Mouse (Mus musculus) left cerebral cortex, postnatal 25 days (tissue): ENCODE results near the gene Gm44502. TPM values are rescaled to one million over a fixed set of nuclear protein-coding genes. Genes with fewer than 3 reads are reported as not detected.

Experiments
- DNase-seq, 2 experiments: peaks; one replicate each; pipeline ENCODE4 v3.0.0; 2022; ENCODE audit warnings: low spot score in 2 of 2, mixed read lengths in 1 of 2
- intact Hi-C: fragments of 180-260 bp; cut with DNase I; formaldehyde crosslinking; loops from one replicate; pipeline ENCODE4 v1.15.1; 2025
- total RNA-seq, 2 experiments: library from RNA; stranded (reverse); gene quantifications; 2 replicates each; pipeline ENCODE4 v1.2.3; 2021

Gene Gm44502
- total RNA-seq, 2 experiments from 2014 or later: 0.80 TPM; not detected in 1

GRCm38 (mm10) chr15:89415282-89415681, 14.2 kb downstream of the Gm44502 start:
- DNase-seq: no peak

DNA sequence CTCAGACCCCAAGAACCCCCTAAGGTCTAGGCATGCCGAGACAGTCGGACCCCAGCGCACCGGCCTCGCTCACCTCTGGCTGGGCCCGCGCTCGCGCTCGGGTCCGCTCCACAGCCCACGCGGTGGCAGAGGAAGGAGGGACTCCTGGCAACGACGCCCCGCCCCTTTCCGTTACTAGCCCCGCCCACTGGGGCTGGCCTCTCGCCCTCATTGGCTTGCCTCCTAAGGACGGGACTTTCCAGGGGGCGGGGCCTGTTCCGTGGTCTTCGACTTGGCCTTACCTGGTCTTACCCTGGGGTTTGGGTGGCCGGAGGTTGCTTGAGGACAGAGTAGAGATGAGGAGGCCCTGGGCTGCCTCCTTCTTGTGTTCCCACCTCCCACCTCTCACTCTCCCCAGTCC, 19.4 kb downstream of the Gm44502 start, which contains the start of gene Syce3:
Gene Syce3, minus strand, starts transcription at position 386 of the 400 bp plus-strand sequence.
- no peak for DNase-seq
- intact Hi-C loops: no loop called here

More at GRCm38 (mm10) chr15:89415282-89415681, 14.2 kb downstream of the Gm44502 start:
- intact Hi-C loops: no loop called here

DNA sequence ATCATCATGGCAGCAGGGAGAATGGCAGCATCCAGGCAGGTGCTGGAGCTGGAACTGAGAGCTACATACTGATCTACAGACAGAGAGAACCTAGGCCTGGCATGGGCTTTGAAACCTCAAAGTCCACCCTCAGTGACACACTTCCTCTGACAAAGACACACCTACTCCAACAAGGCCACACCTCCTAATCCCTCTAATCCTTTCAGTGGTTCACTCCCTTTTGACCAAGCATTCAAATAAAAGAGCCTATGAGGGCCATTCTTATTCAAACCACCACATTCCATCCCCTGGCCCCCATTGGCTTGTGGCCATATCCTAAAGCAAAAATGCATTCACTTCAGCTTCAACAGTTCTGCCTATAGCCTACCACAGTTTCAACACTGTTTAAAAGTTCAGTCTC, 22.8 kb downstream of the Gm44502 start:
- no peak for DNase-seq
- intact Hi-C loops: no loop called here

DNA sequence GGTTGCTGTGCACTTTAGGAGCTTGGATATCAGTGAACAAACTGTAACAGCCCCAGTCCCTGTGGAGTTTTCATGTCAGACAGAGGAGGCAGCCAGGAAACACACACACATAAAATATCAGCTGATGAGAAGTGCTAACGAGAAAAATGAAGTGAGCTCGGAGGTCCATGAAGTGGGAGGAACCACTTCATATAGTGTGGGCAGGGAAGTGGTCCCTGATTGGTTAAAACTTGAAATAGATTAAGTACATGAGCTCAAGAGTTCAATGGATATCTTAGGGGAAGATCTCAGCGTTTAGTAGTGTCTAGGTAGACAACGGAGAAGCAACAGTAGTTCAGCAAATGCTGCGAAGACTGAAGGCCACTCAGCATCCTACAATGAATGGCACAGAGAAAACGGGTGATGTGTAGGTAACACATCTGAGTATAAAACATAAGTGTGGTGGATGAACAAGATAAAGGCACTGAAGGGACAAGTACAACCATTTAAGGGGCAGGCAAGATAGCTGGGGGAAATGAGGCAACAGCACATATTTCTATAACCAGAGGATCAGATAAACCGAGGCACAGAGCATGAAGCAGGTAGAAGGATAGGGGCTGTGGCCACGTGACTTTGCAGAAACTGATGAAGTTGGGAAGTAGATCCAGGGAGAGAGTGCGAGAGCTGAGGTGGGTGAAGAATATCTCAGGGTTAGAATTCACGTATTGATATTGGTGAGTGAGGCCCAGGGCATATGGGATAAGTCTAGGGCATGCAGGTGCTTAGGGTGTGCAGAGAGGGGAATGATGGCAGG, 24.5 kb downstream of the Gm44502 start:
- DNase-seq: no peak
- intact Hi-C loops: no loop called here

DNA sequence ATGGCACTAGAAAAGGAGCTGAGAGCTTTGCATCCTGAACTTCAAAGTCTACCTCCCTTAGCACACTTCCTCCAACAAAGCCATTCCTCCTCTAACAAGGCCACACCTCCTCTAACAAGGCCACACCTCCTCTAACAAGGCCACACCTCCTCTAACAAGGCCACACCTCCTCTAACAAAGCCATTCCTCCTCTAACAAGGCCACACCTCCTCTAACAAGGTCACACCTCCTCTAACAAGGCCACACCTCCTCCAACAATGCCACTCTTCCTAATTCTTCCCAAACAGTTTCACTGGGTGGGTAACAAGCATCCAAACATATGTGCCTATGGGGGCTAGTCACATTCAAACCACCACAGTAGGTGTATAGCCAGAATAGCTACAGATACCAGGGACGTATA, 27.0 kb downstream of the Gm44502 start:
- DNase-seq: no peak
- intact Hi-C loops: no loop called here

DNA sequence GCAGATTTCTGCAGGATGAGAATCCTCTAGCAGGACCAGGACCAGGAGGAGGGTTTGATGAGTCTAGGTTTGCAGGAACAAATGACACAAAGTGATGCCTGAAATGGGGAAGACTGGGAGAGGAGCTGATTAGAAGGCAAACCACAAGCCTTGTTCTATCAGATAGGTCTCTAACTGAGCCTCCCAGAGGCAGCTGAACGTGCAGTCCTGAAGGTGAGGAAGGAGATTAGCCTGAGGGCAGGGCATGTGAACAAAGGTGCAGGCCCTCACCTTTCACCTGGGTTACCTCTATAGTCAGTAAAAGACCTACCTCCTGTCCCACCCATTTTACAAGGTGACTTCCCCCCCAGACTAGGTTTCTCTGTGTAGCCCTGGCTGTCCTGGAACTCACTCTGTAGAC, 29.8 kb downstream of the Gm44502 start:
- no peak for DNase-seq
- intact Hi-C loops: no loop called here

GRCm38 (mm10) chr15:89398146-89398545, 31.4 kb downstream of the Gm44502 start:
- no peak for DNase-seq

GRCm38 (mm10) chr15:89396883-89397282, 32.6 kb downstream of the Gm44502 start:
- intact Hi-C loops: no loop called here

More at GRCm38 (mm10) chr15:89398146-89398545, 31.4 kb downstream of the Gm44502 start:
- intact Hi-C loops: no loop called here

DNA sequence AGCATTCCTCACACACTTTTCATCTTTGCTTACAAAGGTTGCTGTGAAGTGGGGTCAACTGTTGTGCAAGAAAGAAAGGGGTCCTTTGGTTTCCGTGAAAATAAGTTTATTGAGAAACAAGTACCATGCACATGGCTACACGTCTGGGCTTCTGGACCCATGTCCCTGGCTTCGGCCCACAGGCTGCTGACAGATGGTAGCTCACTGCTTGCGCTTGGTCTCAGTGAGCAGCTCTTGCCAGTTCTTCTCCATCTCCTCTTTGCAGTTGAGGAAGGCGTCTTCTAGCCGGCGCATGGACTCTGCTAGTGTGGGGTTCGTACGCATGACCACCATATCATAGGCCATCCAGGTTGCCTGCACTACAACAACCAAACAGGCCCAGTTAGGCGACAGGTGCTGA, 39.4 kb downstream of the Gm44502 start:
- DNase-seq: no peak

More at GRCm38 (mm10) chr15:89396883-89397282, 32.6 kb downstream of the Gm44502 start:
- DNase-seq: no peak

DNA sequence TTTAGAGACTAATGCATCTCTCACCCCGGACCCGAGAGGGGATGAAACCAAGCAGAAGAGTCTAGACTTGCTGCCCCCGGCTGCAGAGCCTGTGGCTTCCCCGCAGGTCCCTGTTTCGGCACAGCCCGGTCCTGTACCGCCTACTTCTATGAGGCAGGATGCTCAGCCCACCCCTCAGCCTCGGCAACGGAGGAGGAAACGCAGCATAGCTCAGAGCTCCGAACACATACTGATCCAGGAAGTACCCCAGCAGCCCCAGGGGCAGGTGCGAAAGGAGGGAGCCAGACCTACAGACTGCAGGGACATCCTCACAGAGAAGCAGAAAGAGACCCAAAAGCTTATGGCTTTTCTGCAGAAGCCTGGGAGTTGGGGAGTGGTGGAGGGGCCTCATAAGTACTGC, 42.4 kb downstream of the Gm44502 start:
- intact Hi-C loops: no loop called here
- no peak for DNase-seq

More for the DNA sequence above, 39.4 kb downstream of the Gm44502 start:
- intact Hi-C loops: no loop called here

DNA sequence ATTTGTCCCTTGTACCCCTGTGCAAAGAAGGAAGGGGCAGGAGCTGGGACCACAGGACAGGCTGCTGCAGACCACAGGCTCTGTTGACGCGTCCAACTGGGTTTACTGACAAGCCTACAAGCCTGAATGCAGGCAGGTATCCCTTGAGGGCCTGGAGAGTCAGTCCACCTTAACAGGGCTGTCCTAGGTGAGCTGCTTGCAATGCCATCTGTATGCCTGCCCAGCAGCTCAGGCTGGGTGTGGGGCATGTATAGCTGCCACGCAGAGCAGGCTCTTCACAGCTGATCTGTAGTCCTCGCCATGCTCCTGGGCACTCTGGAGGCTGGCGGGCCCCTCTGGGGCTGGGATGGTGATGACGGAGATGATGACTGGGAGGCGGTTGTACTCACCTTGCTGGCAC, 44.9 kb downstream of the Gm44502 start, which contains the start of gene Klhdc7b:
Gene Klhdc7b, plus strand, starts transcription at position 301 of the 400 bp plus-strand sequence.
- DNase-seq: no peak
- intact Hi-C loops: no loop called here

GRCm38 (mm10) chr15:89379429-89379828, 50.1 kb downstream of the Gm44502 start:
- intact Hi-C loops: loop anchor here (5.0 kb wide), 1 partner anchor 88 kb away; no protein-coding TSS in a partner anchor
- no peak for DNase-seq

DNA sequence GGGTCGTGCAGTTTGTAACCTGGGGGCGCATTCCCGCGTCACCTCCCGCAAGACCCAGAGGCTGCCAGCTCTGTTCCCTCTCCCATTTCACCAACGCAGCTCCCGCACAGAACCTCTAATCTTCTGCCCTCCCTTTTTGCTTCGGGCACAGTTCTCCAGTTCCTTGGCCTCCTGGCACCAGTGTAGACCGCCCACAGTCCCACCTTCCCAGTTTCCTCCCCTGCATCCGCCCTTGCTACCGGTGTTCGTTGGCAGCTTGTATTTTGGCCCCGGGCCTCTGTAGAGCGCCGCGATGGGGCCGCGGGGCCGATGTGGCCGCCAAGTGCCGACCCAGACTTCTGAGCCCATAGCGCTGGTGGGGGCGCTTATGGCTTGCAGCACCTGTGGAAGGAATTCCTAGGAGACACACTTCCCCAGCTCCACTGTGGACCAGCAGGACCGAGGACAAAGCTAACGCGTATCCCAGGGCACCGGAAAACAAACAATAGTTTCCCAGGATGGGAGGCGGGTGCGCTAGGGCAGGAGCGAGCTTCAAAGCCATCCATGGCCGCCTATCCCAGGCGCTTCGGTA, 50.6 kb downstream of the Gm44502 start, which contains the start of gene Odf3b:
Gene Odf3b, minus strand, starts transcription at position 452 of the 571 bp plus-strand sequence.
- DNase-seq: no peak
- intact Hi-C loops: loop anchor here (5.0 kb wide), 1 partner anchor 88 kb away; no protein-coding TSS in a partner anchor

GRCm38 (mm10) chr15:89377938-89378828, 51.3 kb downstream of the Gm44502 start:
- DNase-seq: no peak
- intact Hi-C loops: loop anchor here (5.0 kb wide), 1 partner anchor 89 kb away; no protein-coding TSS in a partner anchor

GRCm38 (mm10) chr15:89377362-89377761, 52.1 kb downstream of the Gm44502 start:
- DNase-seq: no peak
- intact Hi-C loops: loop anchor here (5.0 kb wide), 1 partner anchor 90 kb away; no protein-coding TSS in a partner anchor

DNA sequence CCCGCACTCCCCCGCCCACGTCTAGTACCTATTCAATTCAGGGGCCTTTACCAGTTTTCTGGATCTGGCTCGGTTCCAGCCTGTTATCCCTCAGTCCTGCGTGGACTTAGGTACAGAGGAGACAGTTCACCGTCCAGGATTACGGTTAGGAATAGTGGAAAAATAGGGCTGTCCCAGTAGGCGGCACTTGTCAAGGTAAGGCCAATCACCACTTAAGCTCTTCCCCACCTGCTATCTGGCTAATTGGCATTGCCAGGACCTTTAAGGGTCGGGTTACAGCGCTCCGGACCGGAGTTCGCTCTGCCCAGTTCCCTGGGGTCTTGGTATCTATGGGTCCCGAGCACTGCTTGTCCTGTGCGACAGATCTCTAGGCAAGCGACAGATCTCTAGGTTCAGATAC, 52.5 kb downstream of the Gm44502 start, which contains the start of gene Tymp:
Gene Tymp, minus strand, starts transcription at position 83 of the 400 bp plus-strand sequence.
- no peak for DNase-seq
- intact Hi-C loops: loop anchor here (5.0 kb wide), 1 partner anchor 90 kb away; no protein-coding TSS in a partner anchor

DNA sequence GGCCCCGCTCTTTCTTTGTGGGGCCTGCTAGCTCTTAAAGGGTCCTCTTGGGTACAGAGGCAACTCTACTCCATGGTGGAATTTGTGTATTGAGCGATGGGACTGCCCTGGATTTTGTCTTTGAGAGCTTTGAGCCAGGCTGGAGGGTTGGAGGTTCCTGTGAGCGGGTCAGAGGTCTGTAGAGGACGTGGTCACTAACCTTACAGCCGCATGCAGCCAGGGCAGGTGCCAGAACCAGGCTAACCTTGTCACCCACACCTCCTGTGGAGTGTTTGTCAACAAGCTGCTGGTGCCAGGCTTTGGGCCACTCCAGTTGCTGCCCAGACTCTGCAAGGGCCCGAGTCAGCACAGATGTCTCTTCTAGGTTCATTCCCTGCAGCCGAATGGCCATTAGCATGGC, 53.5 kb downstream of the Gm44502 start:
- intact Hi-C loops: loop anchor here (5.0 kb wide), 1 partner anchor 91 kb away; no protein-coding TSS in a partner anchor
- no peak for DNase-seq

DNA sequence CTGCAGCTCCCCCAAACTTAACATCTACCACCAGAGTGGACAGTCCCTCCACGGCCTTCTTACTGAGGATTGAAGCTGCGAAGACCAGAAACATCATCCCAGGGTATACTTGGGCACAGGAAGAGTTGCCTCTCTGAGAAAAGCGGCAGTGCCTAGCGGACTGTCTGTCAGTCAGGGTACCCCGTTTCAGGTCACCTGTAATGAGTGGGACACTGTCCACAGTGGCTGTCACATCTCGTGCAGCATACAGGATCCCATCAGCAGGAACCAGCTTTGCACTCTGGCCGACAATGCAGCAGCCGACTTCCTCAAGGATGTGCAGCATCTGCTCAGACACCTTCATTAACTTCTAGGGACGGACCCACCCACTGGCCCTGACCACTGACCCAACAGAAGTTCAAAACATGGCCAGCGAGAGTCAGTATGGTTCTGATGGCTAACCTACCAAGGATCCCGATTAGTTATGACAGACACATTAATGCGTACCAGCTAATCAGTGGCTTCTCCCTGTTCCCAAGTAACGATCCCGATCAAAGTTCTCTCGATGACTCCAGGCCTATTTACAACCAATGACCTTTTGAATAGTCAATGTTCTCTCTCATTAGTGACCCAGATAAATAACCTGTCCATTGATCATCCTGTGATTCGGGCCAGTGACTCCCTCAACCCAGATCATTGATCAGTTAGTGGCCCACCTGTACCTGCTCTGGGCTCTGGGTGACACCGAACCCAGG, 54.5 kb downstream of the Gm44502 start:
- DNase-seq: no peak
- intact Hi-C loops: loop anchor here (5.0 kb wide), 1 partner anchor 92 kb away; no protein-coding TSS in a partner anchor

DNA sequence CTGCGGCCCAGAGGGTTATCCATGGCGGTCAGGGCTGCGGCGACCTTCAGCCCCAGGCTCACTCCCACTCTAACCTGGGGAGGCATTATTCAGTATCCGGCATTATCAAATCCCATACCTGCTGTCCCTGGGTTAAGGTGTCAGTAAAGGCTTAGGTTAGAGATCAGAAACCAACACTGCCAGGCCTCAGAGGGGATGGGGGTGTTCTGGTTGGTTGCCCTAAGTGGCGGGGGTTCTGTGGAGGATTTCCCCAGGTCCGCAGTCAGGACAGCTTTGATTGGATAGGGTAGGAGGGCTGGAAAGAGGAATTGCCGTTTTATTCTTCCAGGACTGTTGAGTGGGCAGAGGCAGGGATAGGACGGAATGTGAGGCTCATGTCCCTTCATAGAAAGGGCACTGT, 55.2 kb downstream of the Gm44502 start:
- DNase-seq: no peak
- intact Hi-C loops: no loop called here
